Mouse (Mus musculus): ENCODE data around the gene Adipoq. TPM values are rescaled to one million over a fixed set of nuclear protein-coding genes. Genes with fewer than 3 reads are reported as not detected.
"Not testable (repeated sequence)": the region's sequence is repeated elsewhere in the genome, so short reads cannot be mapped to it uniquely, and the experiment has no call there.

The Adipoq gene
- 10 to 100 TPM in 1 of 2 experiments, 1 to 10 TPM in 1; 5.9 to 13.6 TPM for total RNA-seq (2021)
- 26.4 and 52.5 TPM in 2 replicates for polyA plus RNA-seq (2012; rRNA removed)
- long read RNA-seq, transcript Adipoq-201 (3 exons, 1,292 nt), result major isoform, 8 of 10 reads
- long read RNA-seq, partial matches to known transcripts, result 2 of 10 reads
- long read RNA-seq, other reads (novel, unspliced or antisense), result 0 of 10 reads

DNA sequence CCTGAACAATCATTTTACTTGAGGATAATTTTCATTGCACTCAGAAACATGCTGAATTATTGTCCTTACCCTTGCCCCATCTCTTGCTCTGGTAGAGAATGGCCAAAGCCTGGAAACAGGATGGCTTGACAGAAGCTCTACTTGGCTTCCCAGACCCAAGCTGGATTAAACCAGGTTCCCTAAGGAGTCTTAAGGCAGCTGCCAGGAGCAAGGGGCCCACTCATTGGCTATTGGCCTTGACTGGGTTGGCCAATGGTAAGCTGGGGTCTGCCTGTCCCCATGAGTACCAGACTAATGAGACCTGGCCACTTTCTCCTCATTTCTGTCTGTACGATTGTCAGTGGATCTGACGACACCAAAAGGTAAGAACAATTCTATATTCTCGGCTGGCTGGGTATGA is at the start of gene Adipoq:
TSS of gene Adipoq (plus strand) at position 257 of the 400 bp plus-strand sequence.
- Histone ChIP-seq H3K4me1 (ENCODE audit: control insufficient read depth, insufficient read depth, low read length) (no peaks in the 10 kb centered on the region), H3K79me2 (replicated peaks; ENCODE audit: control insufficient read depth, insufficient read depth, low read length) (no peaks in the 10 kb centered on the region), H3K9ac (ENCODE audit: low read depth, low read length) (no peak within 1 kb of the TSS), H3K36me3 (ENCODE audit: control insufficient read depth, insufficient read depth, low read length) (no peaks in the 10 kb centered on the region), H3K4me3 (no peak within 1 kb of the TSS), H3K27me3 (ENCODE audit: control insufficient read depth, insufficient read depth, low read length) (no peaks in the 10 kb centered on the region), H3K27ac (no peak within 1 kb of the TSS)
- TF ChIP-seq POLR2A (IDR thresholded peaks at IDR 0.05; ENCODE audit: insufficient read depth, low read depth, low read length) (no peak), CTCF (IDR thresholded peaks at IDR 0.05) (no peak), EP300 (IDR thresholded peaks at IDR 0.05; ENCODE audit: insufficient read depth, low read depth, low read length) (no peak)
- WGBS, result 84% methylated on average over 3 of the region's 3 CpGs
- no peak for DNase-seq
- intact Hi-C loops (cut with DNase I), result no loop called here

GRCm38 (mm10) chr16:23096886-23097285 is 49.5 kb upstream of the Adipoq start:
- H3K27ac ChIP-seq; H3K4me3 ChIP-seq; H3K79me2 ChIP-seq (replicated peaks; ENCODE audit: control insufficient read depth, insufficient read depth, low read length); intact Hi-C loops (cut with DNase I); H3K36me3 ChIP-seq (ENCODE audit: control insufficient read depth, insufficient read depth, low read length); H3K9ac ChIP-seq (ENCODE audit: low read depth, low read length); H3K4me1 ChIP-seq (ENCODE audit: control insufficient read depth, insufficient read depth, low read length); H3K27me3 ChIP-seq (ENCODE audit: control insufficient read depth, insufficient read depth, low read length); DNase-seq: not testable (repeated sequence)
- 85% methylated on average over 1 of the region's 1 CpGs for WGBS

GRCm38 (mm10) chr16:23097290-23098104 is 48.8 kb upstream of the Adipoq start:
- H3K9ac ChIP-seq (ENCODE audit: low read depth, low read length); H3K79me2 ChIP-seq (replicated peaks; ENCODE audit: control insufficient read depth, insufficient read depth, low read length); intact Hi-C loops (cut with DNase I); H3K27me3 ChIP-seq (ENCODE audit: control insufficient read depth, insufficient read depth, low read length); H3K4me3 ChIP-seq; H3K4me1 ChIP-seq (ENCODE audit: control insufficient read depth, insufficient read depth, low read length); H3K27ac ChIP-seq; DNase-seq; H3K36me3 ChIP-seq (ENCODE audit: control insufficient read depth, insufficient read depth, low read length): not testable (repeated sequence)
- 81% methylated on average over 8 of the region's 8 CpGs for WGBS

- H3K27ac ChIP-seq; H3K27me3 ChIP-seq (ENCODE audit: control insufficient read depth, insufficient read depth, low read length); intact Hi-C loops (cut with DNase I); H3K36me3 ChIP-seq (ENCODE audit: control insufficient read depth, insufficient read depth, low read length); DNase-seq; H3K4me1 ChIP-seq (ENCODE audit: control insufficient read depth, insufficient read depth, low read length); H3K4me3 ChIP-seq; H3K9ac ChIP-seq (ENCODE audit: low read depth, low read length); H3K79me2 ChIP-seq (replicated peaks; ENCODE audit: control insufficient read depth, insufficient read depth, low read length): not testable (repeated sequence)
- WGBS, result 98% methylated on average over 1 of the region's 1 CpGs
Observed at GRCm38 (mm10) chr16:23098105-23098452, 48.3 kb upstream of the Adipoq start.

GRCm38 (mm10) chr16:23099632-23100031 is 46.7 kb upstream of the Adipoq start:
- H3K4me1 ChIP-seq (ENCODE audit: control insufficient read depth, insufficient read depth, low read length), result peaks cover 3% of the 10 kb centered on the region; the same call in 1 of the 2 replicates
- H3K9ac ChIP-seq (ENCODE audit: low read depth, low read length), result no peak overlapping the region; the same call in 1 of the 2 replicates
- H3K36me3 ChIP-seq (ENCODE audit: control insufficient read depth, insufficient read depth, low read length), result no peaks in the 10 kb centered on the region
- no peak for DNase-seq
- 47% methylated on average over 12 of the region's 12 CpGs for WGBS
- H3K27ac ChIP-seq, result no peak overlapping the region
- peak overlapping the region; percentile 3 for H3K4me3 ChIP-seq
- H3K27me3 ChIP-seq (ENCODE audit: control insufficient read depth, insufficient read depth, low read length), result no peaks in the 10 kb centered on the region
- H3K79me2 ChIP-seq (replicated peaks; ENCODE audit: control insufficient read depth, insufficient read depth, low read length), result no peaks in the 10 kb centered on the region
- intact Hi-C loops (cut with DNase I), result no loop called here
- TF ChIP-seq CTCF (IDR thresholded peaks at IDR 0.05), result no peak
- TF ChIP-seq POLR2A (IDR thresholded peaks at IDR 0.05; ENCODE audit: insufficient read depth, low read depth, low read length), result no peak
- TF ChIP-seq EP300 (IDR thresholded peaks at IDR 0.05; ENCODE audit: insufficient read depth, low read depth, low read length), result no peak

DNA sequence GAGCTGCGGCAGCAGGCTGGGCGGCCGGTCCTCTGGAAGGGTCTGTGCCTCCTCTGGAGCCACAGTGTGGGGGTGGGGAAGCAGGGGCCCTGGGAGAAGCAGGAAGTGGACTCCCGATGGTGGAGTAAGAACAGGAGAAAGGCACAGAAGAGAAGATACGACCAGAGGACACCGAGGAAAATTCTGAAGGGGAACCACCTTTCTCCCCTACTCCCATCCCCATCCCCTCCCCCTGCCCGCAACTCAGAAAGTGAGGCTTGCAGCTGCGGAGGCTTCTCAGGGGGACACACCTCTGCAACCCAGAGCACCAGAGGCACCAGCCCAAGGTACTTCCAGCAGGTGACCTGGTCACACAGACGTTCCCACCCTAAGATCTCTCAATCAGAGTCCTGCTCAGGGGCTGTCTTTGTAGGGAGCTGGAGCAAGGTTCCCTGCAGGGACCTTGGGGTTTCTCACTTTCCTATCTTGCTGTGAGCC is 46.2 kb upstream of the Adipoq start:
- H3K4me3 ChIP-seq, result peak overlapping the region; percentile 3
- TF ChIP-seq POLR2A (IDR thresholded peaks at IDR 0.05; ENCODE audit: insufficient read depth, low read depth, low read length), result no peak
- TF ChIP-seq CTCF (IDR thresholded peaks at IDR 0.05), result no peak
- no peak for TF ChIP-seq EP300 (IDR thresholded peaks at IDR 0.05; ENCODE audit: insufficient read depth, low read depth, low read length)
- no peak overlapping the region for H3K27ac ChIP-seq

More for the DNA sequence above, 46.2 kb upstream of the Adipoq start:
- Histone ChIP-seq H3K36me3 (ENCODE audit: control insufficient read depth, insufficient read depth, low read length) (no peaks in the 10 kb centered on the region), H3K4me1 (ENCODE audit: control insufficient read depth, insufficient read depth, low read length) (peaks cover 3% of the 10 kb centered on the region; the same call in 1 of the 2 replicates), H3K9ac (ENCODE audit: low read depth, low read length) (peak overlapping the region; percentile 40), H3K27me3 (ENCODE audit: control insufficient read depth, insufficient read depth, low read length) (no peaks in the 10 kb centered on the region), H3K79me2 (replicated peaks; ENCODE audit: control insufficient read depth, insufficient read depth, low read length) (no peaks in the 10 kb centered on the region)
- DNase-seq, result peak in 1 of 2 experiments; percentile 45
- intact Hi-C loops (cut with DNase I), result no loop called here
- 21% methylated on average over 9 of the region's 9 CpGs for WGBS

All from heart, adult 2 months (tissue).